Comparison of ENCODE assay signal across 13 mouse cellular contexts in the genomic region with DNA sequence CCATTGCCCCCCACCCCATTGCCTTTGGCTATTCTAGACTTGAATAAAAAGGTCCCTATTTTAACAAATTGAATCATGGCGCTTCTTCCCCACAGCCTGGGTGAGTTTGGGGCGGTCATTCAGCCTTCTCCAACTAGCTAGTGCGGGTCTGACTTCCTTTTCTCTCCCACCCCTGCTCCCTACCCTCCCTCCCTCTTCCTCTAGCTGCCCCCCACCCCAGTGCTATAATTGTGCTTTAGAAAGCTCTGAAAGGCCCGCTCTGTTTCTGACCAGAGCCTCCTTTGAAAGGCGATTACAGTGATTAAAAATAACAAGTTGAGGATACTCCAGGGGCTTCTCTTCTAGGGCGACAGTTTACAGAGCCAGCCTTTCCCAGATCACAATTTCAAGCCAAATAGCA. TPM values are rescaled to one million over a fixed set of nuclear protein-coding genes. Genes with fewer than 3 reads are reported as not detected.
DNase-seq lines count a peak whose midpoint lies in the region; ATAC-seq and TF ChIP-seq lines count a peak whose summit lies in the region.
"Had no signal": no experiment of that assay in that cellular context is flagged by ENCODE, and none has a peak within 500 bp of the region (broad histone marks: within the 10 kb centered on the region; RNA-seq: fewer than 3 reads in every experiment).

No protein-coding gene starts in this region.

- H3K4me2 ChIP-seq in limb, embryonic 13.5 days (replicated peaks), result peak overlapping the region; percentile 27
- H3K4me2 ChIP-seq in forebrain, embryonic 11.5 days (ENCODE audit: low read depth, low read length, severe bottlenecking), result peak overlapping the region; percentile 12; the same call in 1 of the 2 replicates
- peak overlapping the region; percentile 83 for H3K4me2 ChIP-seq in hindbrain, postnatal 0 days (ENCODE audit: low read depth, low read length)
- H3K4me2 ChIP-seq: liver, embryonic 15.5 days had no signal

- DNase-seq in limb, embryonic 10.5 days (ENCODE audit: low spot score), result no peak
- peak; percentile 56 for DNase-seq in forebrain, embryonic 11.5 days (ENCODE audit: low spot score)
- DNase-seq in hindbrain, postnatal 0 days (ENCODE audit: low spot score), result peak; percentile 43
- peak; percentile 82 for DNase-seq in retina, postnatal 1 day
- DNase-seq in adrenal gland, postnatal 25 days, result no peak
- no peak for DNase-seq in spleen, postnatal 4 days (ENCODE audit: low spot score in 2 of 2)
- DNase-seq: cerebellum, postnatal 10 days; heart, postnatal 14 days; layer of hippocampus, postnatal 36 days had no signal

- H3K4me1 ChIP-seq in limb, embryonic 13.5 days, result peaks cover 30% of the 10 kb centered on the region
- H3K4me1 ChIP-seq in limb, embryonic 10.5 days, result peaks cover 35% of the 10 kb centered on the region
- H3K4me1 ChIP-seq in forebrain, embryonic 11.5 days (replicated peaks; ENCODE audit: control insufficient read depth, insufficient read depth, low read length), result peaks cover 14% of the 10 kb centered on the region; the same call in 1 of the 2 replicates
- 0 out of 2 replicates have a peak, but pooled peaks cover 4% of the 10 kb centered on the region for H3K4me1 ChIP-seq in hindbrain, postnatal 0 days (ENCODE audit: insufficient read depth, low read length)
- H3K4me1 ChIP-seq: liver, embryonic 15.5 days had no signal

- H3K36me3 ChIP-seq in limb, embryonic 13.5 days, result no peaks in the 10 kb centered on the region
- no peaks in the 10 kb centered on the region for H3K36me3 ChIP-seq in limb, embryonic 10.5 days
- H3K36me3 ChIP-seq in forebrain, embryonic 11.5 days (ENCODE audit: control insufficient read depth, insufficient read depth, low read length), result no peaks in the 10 kb centered on the region
- no peaks in the 10 kb centered on the region for H3K36me3 ChIP-seq in hindbrain, postnatal 0 days (ENCODE audit: insufficient read depth, low read length)
- H3K36me3 ChIP-seq: liver, embryonic 15.5 days had no signal

- H3K9me3 ChIP-seq in limb, embryonic 13.5 days, result peaks cover 5% of the 10 kb centered on the region; the same call in 1 of the 2 replicates
- no peaks in the 10 kb centered on the region for H3K9me3 ChIP-seq in limb, embryonic 10.5 days (replicated peaks)
- no peaks in the 10 kb centered on the region for H3K9me3 ChIP-seq in forebrain, embryonic 11.5 days (ENCODE audit: control insufficient read depth, low read length)
- H3K9me3 ChIP-seq in hindbrain, postnatal 0 days (ENCODE audit: low read length), result no peaks in the 10 kb centered on the region
- H3K9me3 ChIP-seq: liver, embryonic 15.5 days had no signal

- H3K4me3 ChIP-seq in limb, embryonic 13.5 days, result no peak overlapping the region
- H3K4me3 ChIP-seq in limb, embryonic 10.5 days, result no peak overlapping the region
- no peak overlapping the region for H3K4me3 ChIP-seq in forebrain, embryonic 11.5 days (ENCODE audit: low read depth, low read length)
- 0 out of 2 replicates have a peak overlapping the region, but pooled peaks have one; percentile 3 for H3K4me3 ChIP-seq in hindbrain, postnatal 0 days (ENCODE audit: low read length)
- H3K4me3 ChIP-seq: liver, embryonic 15.5 days had no signal

- 25% methylated on average over 6 of the region's 6 CpGs for WGBS in limb, embryonic 13.5 days
- 34% methylated on average over 6 of the region's 6 CpGs for WGBS in limb, embryonic 10.5 days
- WGBS in forebrain, embryonic 11.5 days, result 2% methylated on average over 6 of the region's 6 CpGs
- 15% methylated on average over 6 of the region's 6 CpGs for WGBS in hindbrain, postnatal 0 days

- H3K27me3 ChIP-seq in limb, embryonic 13.5 days, result peaks cover 44% of the 10 kb centered on the region
- H3K27me3 ChIP-seq in limb, embryonic 10.5 days (ENCODE audit: low read depth, poor library complexity, severe bottlenecking), result peaks cover 59% of the 10 kb centered on the region
- peaks cover 31% of the 10 kb centered on the region for H3K27me3 ChIP-seq in forebrain, embryonic 11.5 days (ENCODE audit: control insufficient read depth, insufficient read depth, low read length)
- H3K27me3 ChIP-seq in hindbrain, postnatal 0 days (ENCODE audit: insufficient read depth, low read length), result no peaks in the 10 kb centered on the region
- H3K27me3 ChIP-seq: Patski had no signal

- no peak for TF ChIP-seq CTCF in hindbrain, postnatal 0 days (IDR thresholded peaks at IDR 0.05; ENCODE audit: low read depth)

- no peak overlapping the region for H3K27ac ChIP-seq in limb, embryonic 13.5 days
- H3K27ac ChIP-seq in limb, embryonic 10.5 days, result no peak overlapping the region
- no peak overlapping the region for H3K27ac ChIP-seq in forebrain, embryonic 11.5 days (ENCODE audit: low read depth, low read length)
- H3K27ac ChIP-seq in hindbrain, postnatal 0 days, result peak overlapping the region; percentile 49; the same call in 1 of the 2 replicates
- H3K27ac ChIP-seq: liver, embryonic 15.5 days had no signal

- no peak for ATAC-seq in limb, embryonic 13.5 days (ENCODE audit: low FRiP score, low read depth)
- ATAC-seq in forebrain, embryonic 11.5 days (replicated peaks; ENCODE audit: low FRiP score), result no peak
- ATAC-seq in hindbrain, postnatal 0 days, result no peak
- ATAC-seq: CD4-positive, CD25-positive, alpha-beta regulatory T cell, adult 4 months; Patski had no signal

- H3K9ac ChIP-seq in limb, embryonic 13.5 days, result no peak overlapping the region
- H3K9ac ChIP-seq in forebrain, embryonic 11.5 days (ENCODE audit: low read length), result no peak overlapping the region
- H3K9ac ChIP-seq in hindbrain, postnatal 0 days (replicated peaks; ENCODE audit: low read length), result no peak overlapping the region
- H3K9ac ChIP-seq: liver, embryonic 15.5 days had no signal

RNA-seq across cellular contexts. Expression of gene Spon1, which starts 3.5 kb away (rescaled TPM):
- 9.3 and 9.9 TPM in 2 replicates for polyA plus RNA-seq in limb, embryonic 13.5 days (2015; fragmentation: Nextera tagmentation; extraction: Ambion mirVana)
- polyA plus RNA-seq in limb, embryonic 10.5 days (2016; fragmentation: Nextera tagmentation; extraction: Ambion mirVana), result 3.0 and 3.2 TPM in 2 replicates
- 9.0 and 9.7 TPM in 2 replicates for polyA plus RNA-seq in forebrain, embryonic 11.5 days (2014; fragmentation: Nextera tagmentation; extraction: Ambion mirVana)
- total RNA-seq in hindbrain, postnatal 0 days (2014; rRNA removed), result 42.6 and 43.8 TPM in 2 replicates
- 50.3 TPM in 2 replicates for polyA plus RNA-seq in hindbrain, postnatal 0 days (2015; fragmentation: Nextera tagmentation; extraction: Ambion mirVana)
- 7.9 and 8.9 TPM in 2 replicates for total RNA-seq in adrenal gland, postnatal 25 days (2021)

Comparison
In these comparisons a context has a peak if more than half of its experiments do, and no peak if none do; other contexts are left out.
1. H3K4me2 ChIP-seq: peak in every context shown above with its lines; median percentile 83 in hindbrain, postnatal 0 days; 27 in limb, embryonic 13.5 days; 12 in forebrain, embryonic 11.5 days.
2. DNase-seq: peak in forebrain, embryonic 11.5 days (single experiment), hindbrain, postnatal 0 days (single experiment) and retina, postnatal 1 day (single experiment); none in limb, embryonic 10.5 days (single experiment), adrenal gland, postnatal 25 days (single experiment) and spleen, postnatal 4 days (0 of 2).